22 mouse cellular contexts compared by ENCODE assay signal in the genomic region with DNA sequence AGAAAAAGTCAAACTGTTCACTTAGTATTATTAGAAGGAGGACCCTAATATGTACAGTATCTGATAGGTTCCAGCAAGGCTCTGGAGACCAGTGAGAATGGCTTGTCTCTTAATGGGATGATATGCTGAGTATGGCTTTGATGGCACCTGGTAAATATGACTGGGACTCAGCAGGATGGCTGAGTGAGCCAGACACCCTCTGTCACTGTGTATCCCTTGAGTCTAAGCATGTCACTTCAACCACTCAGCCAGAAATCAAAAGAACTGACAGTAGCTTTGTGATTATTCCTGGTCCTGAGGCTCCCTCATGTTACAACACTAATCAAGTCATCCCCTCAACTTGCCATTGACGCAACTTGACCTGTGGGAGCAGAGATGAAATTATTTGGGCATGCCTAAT.
DNase-seq lines count a peak whose midpoint lies in the region; ATAC-seq and TF ChIP-seq lines count a peak whose summit lies in the region.
"Had no signal": no experiment of that assay in that cellular context is flagged by ENCODE, and none has a peak within 500 bp of the region (broad histone marks: within the 10 kb centered on the region; RNA-seq: fewer than 3 reads in every experiment).

No protein-coding gene starts in this region.

- no peak overlapping the region for H3K4me2 ChIP-seq in liver, embryonic 11.5 days
- no peak overlapping the region for H3K4me2 ChIP-seq in hindbrain, embryonic 15.5 days
- H3K4me2 ChIP-seq: limb, embryonic 13.5 days; liver, embryonic 15.5 days had no signal

- DNase-seq in cerebellum, postnatal 14 days, result peak; percentile 19 to 32
- DNase-seq in cerebellum, adult 8-10 months, result no peak
- peak; percentile 49 for DNase-seq in liver, adult 2 months (ENCODE audit: extremely low read depth, low read depth, low spot score)
- DNase-seq in liver, embryonic 11.5 days (ENCODE audit: low spot score), result no peak
- DNase-seq in retina, embryonic 14.5 days (ENCODE audit: low spot score), result peak; percentile 61
- DNase-seq in thymus, postnatal 36 days, result no peak
- no peak for DNase-seq in urinary bladder, postnatal 4 days (ENCODE audit: low spot score in 2 of 2)
- DNase-seq: adrenal gland, postnatal 36 days; embryo, embryonic 11 days; gastrocnemius, postnatal 14 days; heart, adult 18-20 months; heart, postnatal 36 days; kidney, postnatal 36 days; layer of hippocampus, adult 9-11 months; thymus, adult 18-20 months had no signal

- no peak overlapping the region for H3K9ac ChIP-seq in liver, adult 2 months (ENCODE audit: low read depth, low read length)
- no peak overlapping the region for H3K9ac ChIP-seq in liver, embryonic 11.5 days (ENCODE audit: low read depth, low read length)
- no peak overlapping the region for H3K9ac ChIP-seq in hindbrain, embryonic 15.5 days
- H3K9ac ChIP-seq: limb, embryonic 13.5 days; liver, embryonic 15.5 days had no signal

- no peak for TF ChIP-seq POLR2A in liver, adult 2 months (IDR thresholded peaks at IDR 0.05; ENCODE audit: extremely low read depth, insufficient read depth, low read length)

- no peaks in the 10 kb centered on the region for H3K27me3 ChIP-seq in liver, adult 2 months (ENCODE audit: control insufficient read depth, insufficient read depth, low read length)
- no peaks in the 10 kb centered on the region for H3K27me3 ChIP-seq in liver, embryonic 11.5 days (replicated peaks; ENCODE audit: control insufficient read depth, insufficient read depth, low read length)
- H3K27me3 ChIP-seq in hindbrain, embryonic 15.5 days, result no peaks in the 10 kb centered on the region
- H3K27me3 ChIP-seq: limb, embryonic 13.5 days; liver, embryonic 15.5 days had no signal

- H3K4me1 ChIP-seq in liver, adult 2 months (ENCODE audit: control insufficient read depth, insufficient read depth, low read length), result peaks cover 9% of the 10 kb centered on the region
- H3K4me1 ChIP-seq in liver, embryonic 11.5 days (replicated peaks; ENCODE audit: control insufficient read depth, insufficient read depth, low read length), result no peaks in the 10 kb centered on the region
- no peaks in the 10 kb centered on the region for H3K4me1 ChIP-seq in hindbrain, embryonic 15.5 days (replicated peaks)
- H3K4me1 ChIP-seq: forebrain, embryonic 10.5 days; limb, embryonic 13.5 days; liver, embryonic 15.5 days had no signal

- H3K4me3 ChIP-seq in liver, adult 2 months (ENCODE audit: insufficient read depth, low read depth, low read length), result no peak overlapping the region
- H3K4me3 ChIP-seq in liver, embryonic 11.5 days (ENCODE audit: low read depth, low read length), result no peak overlapping the region
- H3K4me3 ChIP-seq in hindbrain, embryonic 15.5 days, result no peak overlapping the region
- H3K4me3 ChIP-seq: forebrain, embryonic 10.5 days; limb, embryonic 13.5 days; liver, embryonic 15.5 days had no signal

- H3K36me3 ChIP-seq in liver, adult 2 months (ENCODE audit: control insufficient read depth, insufficient read depth, low read length), result no peaks in the 10 kb centered on the region
- no peaks in the 10 kb centered on the region for H3K36me3 ChIP-seq in liver, embryonic 11.5 days (ENCODE audit: control insufficient read depth, insufficient read depth, low read length)
- H3K36me3 ChIP-seq in hindbrain, embryonic 15.5 days, result no peaks in the 10 kb centered on the region
- H3K36me3 ChIP-seq: forebrain, embryonic 10.5 days; G1E; limb, embryonic 13.5 days; liver, embryonic 15.5 days had no signal

- no peak for ATAC-seq in liver, embryonic 11.5 days (replicated peaks; ENCODE audit: low FRiP score)
- ATAC-seq in hindbrain, embryonic 15.5 days (ENCODE audit: low FRiP score, low read depth), result peak; percentile 48
- ATAC-seq: intestine, embryonic 16.5 days had no signal

- H3K79me2 ChIP-seq in liver, adult 2 months (ENCODE audit: control insufficient read depth, insufficient read depth, low read length), result no peaks in the 10 kb centered on the region; the same call in 1 of the 2 replicates

- 54% methylated on average over 1 of the region's 1 CpGs for WGBS in liver, adult 2 months
- 90% methylated on average over 1 of the region's 1 CpGs for WGBS in liver, embryonic 11.5 days
- WGBS in hindbrain, embryonic 15.5 days, result 41% methylated on average over 1 of the region's 1 CpGs

- no peaks in the 10 kb centered on the region for H3K9me3 ChIP-seq in liver, embryonic 11.5 days (ENCODE audit: control insufficient read depth, low read length)
- H3K9me3 ChIP-seq in hindbrain, embryonic 15.5 days, result no peaks in the 10 kb centered on the region
- H3K9me3 ChIP-seq: forebrain, embryonic 10.5 days; G1E; limb, embryonic 13.5 days; liver, embryonic 15.5 days had no signal

- TF ChIP-seq CTCF in liver, adult 2 months (IDR thresholded peaks at IDR 0.05; ENCODE audit: low read depth, low read length), result no peak

- H3K27ac ChIP-seq in liver, adult 2 months (replicated peaks; ENCODE audit: insufficient read depth, low read depth, low read length), result no peak overlapping the region
- H3K27ac ChIP-seq in liver, embryonic 11.5 days (ENCODE audit: low read depth, low read length), result no peak overlapping the region
- no peak overlapping the region for H3K27ac ChIP-seq in hindbrain, embryonic 15.5 days (replicated peaks)
- H3K27ac ChIP-seq: forebrain, embryonic 10.5 days; limb, embryonic 13.5 days; liver, embryonic 15.5 days; macrophage had no signal

Comparison
In these comparisons a context has a peak if more than half of its experiments do, and no peak if none do; other contexts are left out.
1. DNase-seq: peak in cerebellum, postnatal 14 days (2 of 2), liver, adult 2 months (single experiment) and retina, embryonic 14.5 days (single experiment); none in cerebellum, adult 8-10 months (single experiment), liver, embryonic 11.5 days (single experiment), thymus, postnatal 36 days (0 of 2) and urinary bladder, postnatal 4 days (0 of 2).